Mouse (Mus musculus): ENCODE results near the gene 2310011J03Rik.

- no peak for TF ChIP-seq GATA1 (IDR thresholded peaks at IDR 0.05; ENCODE audit: borderline replicate concordance, low read length)
- no peak for TF ChIP-seq FLI1 (IDR thresholded peaks at IDR 0.05; ENCODE audit: low read length)
Measured at GRCm38 (mm10) chr10:80294788-80295303, 25.5 kb downstream of the 2310011J03Rik start.
